Mouse (Mus musculus): ENCODE results near the gene Abi3. TPM values are rescaled to one million over a fixed set of nuclear protein-coding genes. Genes with fewer than 3 reads are reported as not detected.

Abi3 gene
- polyA plus RNA-seq, 1 experiment from 2014 or later = 14.1 TPM

DNA sequence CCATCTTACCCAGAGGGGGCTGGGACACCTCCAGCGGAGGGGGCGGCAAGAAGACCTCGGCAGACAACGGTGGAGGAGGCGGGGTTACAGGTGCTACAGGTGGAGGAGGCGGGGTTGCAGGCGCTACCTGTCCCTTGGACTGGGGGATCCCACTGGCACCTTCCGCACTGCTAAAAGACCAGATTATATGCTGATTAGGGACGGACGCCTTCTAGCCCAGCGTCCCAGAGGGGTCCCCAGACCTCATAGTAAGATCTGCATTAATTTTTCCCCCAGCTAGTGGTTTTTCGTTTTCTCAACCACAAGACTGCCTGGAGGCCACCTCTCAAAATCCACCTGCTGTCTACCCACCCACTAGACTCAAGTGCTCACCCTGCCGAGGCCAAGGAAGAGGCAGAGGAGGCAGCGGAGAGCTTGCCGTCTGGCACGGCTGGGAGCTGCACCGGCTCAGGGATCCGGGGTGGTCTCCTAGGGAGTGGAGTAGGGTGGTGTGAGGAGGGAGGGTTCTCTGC, 8.6 kb downstream of the Abi3 start:
- peaks cover 72% of the 10 kb centered on the region for H3K27me3 ChIP-seq (ENCODE audit: insufficient read depth, low read length)
- H3K36me3 ChIP-seq (ENCODE audit: insufficient read depth, low read length) = no peaks in the 10 kb centered on the region
- H3K4me2 ChIP-seq (replicated peaks; ENCODE audit: low read depth, low read length) = no peak overlapping the region
- H3K9me3 ChIP-seq (ENCODE audit: low read length) = no peaks in the 10 kb centered on the region
- no peak for ATAC-seq (ENCODE audit: low FRiP score, low TSS enrichment)
- H3K27ac ChIP-seq (ENCODE audit: low read length) = no peak overlapping the region
- H3K4me1 ChIP-seq (ENCODE audit: insufficient read depth, low read length) = peaks cover 56% of the 10 kb centered on the region
- H3K4me3 ChIP-seq (ENCODE audit: low read length) = no peak overlapping the region
- WGBS = 18% methylated on average over 18 of the region's 18 CpGs
- no peak overlapping the region for H3K9ac ChIP-seq (replicated peaks; ENCODE audit: low read length)

DNA sequence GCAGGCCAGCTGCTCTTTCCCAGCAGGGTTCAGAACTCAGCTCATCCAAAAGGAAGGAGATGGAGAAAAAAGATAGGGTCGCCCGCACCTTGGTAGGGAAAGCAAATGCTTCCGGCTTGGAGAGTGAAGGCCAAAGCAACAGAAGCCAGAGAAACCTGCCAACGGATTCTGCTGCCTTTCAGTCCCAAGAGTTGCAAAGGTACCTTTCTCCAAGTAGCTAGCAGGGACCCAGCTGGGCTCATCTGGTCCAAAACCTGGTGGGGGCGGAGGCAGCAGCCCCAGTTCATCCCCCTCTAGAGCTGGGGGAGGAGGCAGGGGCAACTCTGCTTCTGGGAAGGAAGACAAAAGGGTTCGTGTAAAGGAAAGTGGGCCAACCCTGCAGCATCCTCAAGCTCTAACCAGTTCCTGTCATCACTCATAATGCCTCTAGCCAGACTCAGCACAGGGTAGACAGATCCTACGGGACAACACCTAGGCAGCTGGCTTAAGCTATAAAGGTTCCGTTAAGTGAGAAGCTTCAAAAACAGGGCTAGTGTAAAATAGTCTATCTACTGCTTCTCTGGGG, 9.2 kb downstream of the Abi3 start:
- Histone ChIP-seq H3K4me2 (replicated peaks; ENCODE audit: low read depth, low read length) (no peak overlapping the region), H3K9ac (replicated peaks; ENCODE audit: low read length) (no peak overlapping the region), H3K4me1 (ENCODE audit: insufficient read depth, low read length) (peaks cover 54% of the 10 kb centered on the region), H3K9me3 (ENCODE audit: low read length) (no peaks in the 10 kb centered on the region), H3K27ac (ENCODE audit: low read length) (no peak overlapping the region), H3K4me3 (ENCODE audit: low read length) (no peak overlapping the region), H3K27me3 (ENCODE audit: insufficient read depth, low read length) (peaks cover 78% of the 10 kb centered on the region), H3K36me3 (ENCODE audit: insufficient read depth, low read length) (no peaks in the 10 kb centered on the region)
- no peak for ATAC-seq (ENCODE audit: low FRiP score, low TSS enrichment)
- WGBS = 26% methylated on average over 8 of the region's 8 CpGs

DNA sequence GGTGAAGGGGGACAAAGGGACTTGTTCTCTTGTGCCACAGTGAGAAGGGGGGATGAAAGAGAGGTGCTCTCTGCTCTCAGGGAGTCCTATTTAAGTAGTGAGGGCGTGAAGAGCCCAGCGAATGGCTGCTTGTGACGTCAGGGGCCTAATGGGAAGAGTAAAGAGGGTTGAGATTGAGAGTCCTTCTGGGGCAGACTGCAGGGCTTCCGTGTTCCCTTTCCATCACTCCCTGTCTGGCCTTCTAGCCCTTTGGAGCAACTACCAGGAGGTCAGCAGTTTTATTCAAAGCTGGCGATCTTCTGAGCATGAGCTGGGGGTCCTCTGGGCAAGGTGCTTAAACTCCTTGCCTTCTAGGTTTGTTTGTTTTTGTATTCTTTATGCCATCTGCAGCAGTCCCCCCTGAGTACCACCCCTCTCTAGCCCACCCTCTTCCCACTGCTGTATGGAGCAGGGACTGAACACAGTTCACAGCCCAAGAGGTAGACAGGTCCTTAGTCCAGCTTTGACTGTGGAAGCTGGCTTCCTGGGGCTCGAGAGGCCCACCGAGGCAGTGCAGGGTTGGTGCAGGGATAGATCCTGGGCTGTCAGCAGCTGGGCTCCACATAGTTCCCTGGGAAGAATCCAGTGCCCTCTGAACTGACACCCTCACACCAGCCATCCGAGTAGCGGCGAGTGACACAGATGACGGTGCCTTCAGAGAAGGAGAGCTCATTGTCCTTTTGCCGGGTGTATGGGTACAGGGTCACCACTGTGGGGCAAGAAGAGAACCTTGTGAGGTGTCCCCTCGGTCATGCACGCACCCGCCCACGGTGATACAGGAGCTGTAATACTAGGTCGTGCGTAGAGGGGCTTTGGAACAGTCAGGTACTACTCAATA, 9.9 kb downstream of the Abi3 start:
- 47% methylated on average over 18 of the region's 18 CpGs for WGBS
- Histone ChIP-seq H3K27me3 (ENCODE audit: insufficient read depth, low read length) (peaks cover 81% of the 10 kb centered on the region), H3K36me3 (ENCODE audit: insufficient read depth, low read length) (no peaks in the 10 kb centered on the region), H3K9me3 (ENCODE audit: low read length) (no peaks in the 10 kb centered on the region), H3K4me1 (ENCODE audit: insufficient read depth, low read length) (peaks cover 52% of the 10 kb centered on the region), H3K4me2 (replicated peaks; ENCODE audit: low read depth, low read length) (no peak overlapping the region), H3K4me3 (ENCODE audit: low read length) (no peak overlapping the region), H3K27ac (ENCODE audit: low read length) (no peak overlapping the region), H3K9ac (replicated peaks; ENCODE audit: low read length) (no peak overlapping the region)
- ATAC-seq (ENCODE audit: low FRiP score, low TSS enrichment) = no peak

DNA sequence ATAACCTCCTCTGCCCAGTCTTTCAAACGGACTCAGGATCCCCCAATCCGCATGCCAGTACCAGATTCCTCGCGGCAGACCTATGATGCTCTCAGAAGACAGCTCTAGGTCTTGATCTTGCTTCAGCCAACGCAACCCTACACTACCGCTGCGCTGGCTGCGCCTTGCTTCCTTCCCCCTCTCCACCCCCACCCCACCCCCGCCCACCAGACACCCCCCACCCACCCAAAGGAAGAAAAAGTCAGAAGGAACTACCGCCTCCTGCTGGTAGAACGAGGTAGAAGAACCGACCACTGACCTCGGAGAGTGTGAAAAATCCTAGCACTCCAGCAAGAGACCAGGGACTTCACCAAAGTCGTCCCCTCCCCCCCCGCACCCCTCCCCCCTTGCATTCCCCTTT, 10.6 kb downstream of the Abi3 start:
- no peak overlapping the region for H3K9ac ChIP-seq (replicated peaks; ENCODE audit: low read length)
- H3K4me1 ChIP-seq (ENCODE audit: insufficient read depth, low read length) = peaks cover 47% of the 10 kb centered on the region
- H3K36me3 ChIP-seq (ENCODE audit: insufficient read depth, low read length) = no peaks in the 10 kb centered on the region
- H3K9me3 ChIP-seq (ENCODE audit: low read length) = no peaks in the 10 kb centered on the region
- H3K4me2 ChIP-seq (replicated peaks; ENCODE audit: low read depth, low read length) = peak overlapping the region; percentile 47
- peak overlapping the region; percentile 34 for H3K4me3 ChIP-seq (ENCODE audit: low read length)
- peaks cover 87% of the 10 kb centered on the region for H3K27me3 ChIP-seq (ENCODE audit: insufficient read depth, low read length)
- 5% methylated on average over 13 of the region's 15 CpGs for WGBS
- H3K27ac ChIP-seq (ENCODE audit: low read length) = no peak overlapping the region
- ATAC-seq (ENCODE audit: low FRiP score, low TSS enrichment) = no peak

DNA sequence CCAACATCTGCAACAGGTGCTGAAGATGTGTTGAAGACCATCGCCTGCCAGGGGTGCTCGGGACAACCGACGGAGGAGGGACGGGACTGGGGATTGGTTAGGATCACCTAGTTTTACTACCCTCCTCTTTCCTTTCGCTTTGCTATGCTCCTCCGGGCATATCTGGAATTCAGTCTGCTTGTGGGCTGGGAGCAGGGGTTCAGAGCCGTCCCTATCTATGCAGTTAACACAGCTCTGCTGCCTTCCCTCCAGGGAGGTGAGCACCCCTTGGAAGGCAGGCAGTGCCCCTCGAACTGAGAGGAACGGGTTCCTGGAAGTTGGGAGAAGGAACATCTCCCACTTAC, 11.0 kb downstream of the Abi3 start:
- H3K36me3 ChIP-seq (ENCODE audit: insufficient read depth, low read length) = no peaks in the 10 kb centered on the region
- peak overlapping the region; percentile 34 for H3K4me3 ChIP-seq (ENCODE audit: low read length)
- peaks cover 89% of the 10 kb centered on the region for H3K27me3 ChIP-seq (ENCODE audit: insufficient read depth, low read length)
- ATAC-seq (ENCODE audit: low FRiP score, low TSS enrichment) = no peak
- H3K4me1 ChIP-seq (ENCODE audit: insufficient read depth, low read length) = peaks cover 43% of the 10 kb centered on the region
- H3K9ac ChIP-seq (replicated peaks; ENCODE audit: low read length) = no peak overlapping the region
- H3K4me2 ChIP-seq (replicated peaks; ENCODE audit: low read depth, low read length) = peak overlapping the region; percentile 47
- WGBS = 6% methylated on average over 10 of the region's 10 CpGs
- no peak overlapping the region for H3K27ac ChIP-seq (ENCODE audit: low read length)
- no peaks in the 10 kb centered on the region for H3K9me3 ChIP-seq (ENCODE audit: low read length)

DNA sequence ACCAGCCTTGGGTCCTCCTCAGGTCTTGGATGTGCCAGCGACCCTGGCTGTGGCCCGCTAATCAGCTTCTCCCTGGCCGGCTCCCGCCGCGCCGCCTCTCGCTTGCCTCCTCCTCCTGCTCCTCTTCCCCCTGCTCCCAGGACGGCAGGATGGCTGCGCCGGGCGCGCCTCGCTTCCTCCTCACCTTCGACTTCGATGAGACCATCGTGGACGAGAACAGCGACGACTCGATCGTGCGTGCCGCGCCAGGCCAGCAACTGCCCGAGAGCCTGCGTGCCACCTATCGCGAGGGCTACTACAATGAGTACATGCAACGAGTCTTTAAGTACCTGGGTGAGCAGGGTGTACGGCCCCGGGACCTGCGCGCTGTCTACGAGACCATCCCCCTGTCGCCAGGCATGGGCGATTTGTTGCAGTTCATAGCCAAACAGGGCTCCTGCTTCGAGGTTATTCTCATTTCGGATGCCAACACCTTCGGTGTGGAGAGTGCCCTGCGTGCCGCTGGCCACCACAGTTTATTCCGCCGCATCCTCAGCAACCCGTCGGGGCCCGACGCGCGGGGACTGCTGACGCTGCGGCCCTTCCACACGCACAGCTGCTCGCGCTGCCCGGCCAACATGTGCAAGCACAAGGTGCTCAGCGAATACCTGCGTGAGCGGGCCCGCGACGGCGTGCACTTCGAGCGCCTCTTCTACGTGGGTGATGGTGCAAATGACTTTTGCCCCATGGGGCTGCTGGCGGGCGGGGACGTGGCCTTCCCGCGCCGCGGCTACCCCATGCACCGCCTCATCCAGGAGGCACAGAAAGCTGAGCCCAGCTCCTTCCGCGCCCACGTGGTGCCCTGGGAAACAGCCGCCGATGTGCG, 11.6 kb downstream of the Abi3 start:
- peak overlapping the region; percentile 27; the same call in 1 of the 2 replicates for H3K9ac ChIP-seq (replicated peaks; ENCODE audit: low read length)
- 2% methylated on average over 80 of the region's 80 CpGs for WGBS
- no peak for ATAC-seq (ENCODE audit: low FRiP score, low TSS enrichment)

DNA sequence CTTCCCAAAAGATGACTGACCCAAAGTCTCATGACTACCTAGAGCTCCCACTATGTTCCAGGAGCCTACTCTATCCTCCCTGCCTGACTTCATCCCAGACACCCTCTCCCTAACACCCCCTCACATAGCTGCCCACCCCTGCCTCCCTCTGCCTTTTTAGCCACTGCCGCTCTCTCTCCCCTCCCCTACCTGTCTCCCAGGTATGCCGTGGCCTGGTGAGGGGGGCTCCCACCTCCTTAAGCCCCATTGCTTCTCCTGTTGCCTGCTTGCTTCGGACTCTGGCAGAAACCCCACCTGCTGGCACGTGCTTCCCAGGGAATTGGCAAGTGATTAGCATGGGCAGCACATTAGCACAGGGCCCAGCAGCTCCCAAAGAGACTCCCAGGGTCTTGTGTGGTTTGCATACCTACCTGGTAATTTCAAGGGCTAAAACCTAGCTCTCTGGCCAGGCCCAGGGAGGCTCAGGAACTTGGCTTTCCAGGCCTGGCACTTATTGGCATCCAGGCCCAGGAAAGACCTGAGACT, 12.7 kb downstream of the Abi3 start:
- H3K4me2 ChIP-seq (replicated peaks; ENCODE audit: low read depth, low read length) = no peak overlapping the region
- peaks cover 87% of the 10 kb centered on the region for H3K27me3 ChIP-seq (ENCODE audit: insufficient read depth, low read length)
- no peaks in the 10 kb centered on the region for H3K36me3 ChIP-seq (ENCODE audit: insufficient read depth, low read length)
- peaks cover 35% of the 10 kb centered on the region for H3K4me1 ChIP-seq (ENCODE audit: insufficient read depth, low read length)
- H3K9me3 ChIP-seq (ENCODE audit: low read length) = no peaks in the 10 kb centered on the region
- no peak overlapping the region; the same call in 1 of the 2 replicates for H3K4me3 ChIP-seq (ENCODE audit: low read length)
- WGBS = 34% methylated on average over 4 of the region's 4 CpGs
- no peak for ATAC-seq (ENCODE audit: low FRiP score, low TSS enrichment)
- no peak overlapping the region for H3K27ac ChIP-seq (ENCODE audit: low read length)
- H3K9ac ChIP-seq (replicated peaks; ENCODE audit: low read length) = no peak overlapping the region

More for the DNA sequence above, 11.6 kb downstream of the Abi3 start:
- Histone ChIP-seq H3K27me3 (ENCODE audit: insufficient read depth, low read length) (peaks cover 84% of the 10 kb centered on the region), H3K4me1 (ENCODE audit: insufficient read depth, low read length) (peaks cover 37% of the 10 kb centered on the region), H3K9me3 (ENCODE audit: low read length) (no peaks in the 10 kb centered on the region), H3K27ac (ENCODE audit: low read length) (no peak overlapping the region), H3K36me3 (ENCODE audit: insufficient read depth, low read length) (no peaks in the 10 kb centered on the region), H3K4me3 (ENCODE audit: low read length) (peak overlapping the region; percentile 34), H3K4me2 (replicated peaks; ENCODE audit: low read depth, low read length) (peak overlapping the region; percentile 47)

DNA sequence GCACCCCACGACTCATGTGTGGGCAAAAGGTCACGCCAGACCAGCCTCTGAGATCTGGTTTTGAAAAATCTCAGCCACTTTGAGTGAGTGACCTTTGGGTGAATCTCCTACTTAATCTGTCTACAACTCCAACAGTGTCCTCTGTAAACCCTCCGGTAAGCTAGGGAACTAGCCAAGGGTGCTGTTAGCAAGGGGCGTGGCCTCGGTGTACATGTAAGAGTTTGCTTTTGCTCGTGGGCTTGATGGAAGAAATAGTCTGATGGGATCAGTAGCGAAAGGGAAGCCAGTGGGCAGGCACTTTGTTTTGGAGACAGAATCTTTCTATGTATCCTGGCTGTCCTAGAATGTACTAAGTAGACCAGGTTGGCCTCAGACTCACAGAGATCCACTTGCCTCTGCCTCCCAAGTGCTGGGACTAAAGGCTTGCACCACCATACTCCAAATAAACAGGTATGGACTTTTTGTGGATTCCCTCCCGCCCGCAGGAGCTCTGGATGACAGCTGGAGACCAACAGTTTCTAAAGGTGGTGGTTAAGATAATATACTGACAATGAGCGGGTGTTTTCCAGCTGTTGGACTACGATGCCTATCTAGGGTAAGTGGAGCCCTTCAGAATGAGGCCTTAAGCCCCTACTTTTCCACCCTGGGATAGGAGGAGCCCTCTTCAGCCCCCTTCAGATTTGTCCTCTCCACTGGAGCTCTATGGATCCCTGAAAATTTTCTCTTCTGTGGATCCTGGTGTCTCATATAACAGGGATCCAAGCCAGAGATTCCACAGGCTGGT, 13.9 kb downstream of the Abi3 start:
- peaks cover 77% of the 10 kb centered on the region for H3K27me3 ChIP-seq (ENCODE audit: insufficient read depth, low read length)
- H3K36me3 ChIP-seq (ENCODE audit: insufficient read depth, low read length) = no peaks in the 10 kb centered on the region
- no peak overlapping the region for H3K4me3 ChIP-seq (ENCODE audit: low read length)
- WGBS = 70% methylated on average over 11 of the region's 11 CpGs
- peaks cover 28% of the 10 kb centered on the region for H3K4me1 ChIP-seq (ENCODE audit: insufficient read depth, low read length)
- no peak overlapping the region for H3K27ac ChIP-seq (ENCODE audit: low read length)
- H3K9ac ChIP-seq (replicated peaks; ENCODE audit: low read length) = no peak overlapping the region
- H3K9me3 ChIP-seq (ENCODE audit: low read length) = no peaks in the 10 kb centered on the region
- ATAC-seq (ENCODE audit: low FRiP score, low TSS enrichment) = no peak
- no peak overlapping the region for H3K4me2 ChIP-seq (replicated peaks; ENCODE audit: low read depth, low read length)
